Mouse (Mus musculus): ENCODE measurements around the gene Sh3bp5.

- no peak for TF ChIP-seq POLR2A (IDR thresholded peaks at IDR 0.05; ENCODE audit: borderline replicate concordance, insufficient read depth, low read length)
- TF ChIP-seq CTCF (IDR thresholded peaks at IDR 0.05; ENCODE audit: borderline replicate concordance, insufficient read depth, low read depth, low read length) = no peak
Observed at GRCm38 (mm10) chr14:31410737-31411136, 25.1 kb downstream of the Sh3bp5 start.

All from cerebellum, adult 2 months (tissue).